Mouse (Mus musculus) kidney, postnatal 0 days (tissue): ENCODE results near the gene Gm28308. TPM values are rescaled to one million over a fixed set of nuclear protein-coding genes. Genes with fewer than 3 reads are reported as not detected.
A peak's percentile ranks its signal among the peaks of the same experiment; 100 is the strongest.

Experiments
- ATAC-seq: fragments of 200-750 bp; cut with Nextera tagmentation; replicated peaks from 2 replicates; pipeline ENCODE4 v1.8.0; 2017; ENCODE audit warnings: low read depth, moderate number of reproducible peaks, moderate TSS enrichment, moderate library complexity; ENCODE audit not compliant: low FRiP score
- DNase-seq: peaks from one replicate; pipeline ENCODE4 v3.0.0-alpha.2; 2016; ENCODE audit warnings: low spot score
- H3K27ac ChIP-seq: fragments of 300-500 bp; sonication (generic); 2 replicates; pipeline ENCODE4 v1.5.1; 2014; ENCODE audit warnings: mild to moderate bottlenecking
- H3K27me3 ChIP-seq: fragments of 300-500 bp; sonication (generic); 2 replicates; pipeline ENCODE4 v1.6.1; 2014; ENCODE audit warnings: low read length, mixed read lengths; ENCODE audit not compliant: insufficient read depth
- H3K36me3 ChIP-seq: fragments of 300-500 bp; sonication (generic); 2 replicates; pipeline ENCODE4 v1.6.1; 2014; ENCODE audit warnings: low read length, mixed read lengths; ENCODE audit not compliant: insufficient read depth
- H3K4me1 ChIP-seq: fragments of 300-500 bp; sonication (generic); replicated peaks from 2 replicates; pipeline ENCODE4 v1.6.1; 2014; ENCODE audit warnings: antibody characterized with exemption, low read length, mixed read lengths; ENCODE audit not compliant: insufficient read depth
- H3K4me2 ChIP-seq: fragments of 300-500 bp; sonication (generic); 2 replicates; pipeline ENCODE4 v1.6.1; 2014; ENCODE audit warnings: mild to moderate bottlenecking, low read length, moderate library complexity, mixed read lengths
- H3K4me3 ChIP-seq: fragments of 300-500 bp; sonication (generic); replicated peaks from 2 replicates; pipeline ENCODE4 v1.5.1; 2014; ENCODE audit warnings: low read depth, low read length
- H3K9ac ChIP-seq: fragments of 300-500 bp; sonication (generic); 2 replicates; pipeline ENCODE4 v1.6.1; 2014; ENCODE audit warnings: low read depth, low read length
- H3K9me3 ChIP-seq: fragments of 300-500 bp; sonication (generic); replicated peaks from 2 replicates; pipeline ENCODE4 v1.6.1; 2016; ENCODE audit warnings: low read length, inconsistent platforms, mixed read lengths
- CTCF ChIP-seq: IDR thresholded peaks from 2 replicates; pipeline ENCODE4 v1.5.1; 2016; ENCODE audit warnings: antibody characterized with exemption, low read depth, mild to moderate bottlenecking, moderate library complexity
- WGBS: fragments of 180-500 bp; shearing (Covaris S2); extraction: QIAGEN DNeasy Blood & Tissue Kit; methylation state at CpG from one replicate; pipeline ENCODE4 v1.1.7; 2014; 5-methylcytosine and 5-hydroxymethylcytosine counted together
- polyA plus RNA-seq: library from polyadenylated mRNA; unstranded; fragments of >200 nt; fragmentation: Nextera tagmentation; extraction: Ambion mirVana; gene quantifications from 2 replicates; pipeline ENCODE4 v1.2.1, GENCODE M21; 2015

The Gm28308 gene
- polyA plus RNA-seq, 1 experiment from 2014 or later = 2.1 TPM

DNA sequence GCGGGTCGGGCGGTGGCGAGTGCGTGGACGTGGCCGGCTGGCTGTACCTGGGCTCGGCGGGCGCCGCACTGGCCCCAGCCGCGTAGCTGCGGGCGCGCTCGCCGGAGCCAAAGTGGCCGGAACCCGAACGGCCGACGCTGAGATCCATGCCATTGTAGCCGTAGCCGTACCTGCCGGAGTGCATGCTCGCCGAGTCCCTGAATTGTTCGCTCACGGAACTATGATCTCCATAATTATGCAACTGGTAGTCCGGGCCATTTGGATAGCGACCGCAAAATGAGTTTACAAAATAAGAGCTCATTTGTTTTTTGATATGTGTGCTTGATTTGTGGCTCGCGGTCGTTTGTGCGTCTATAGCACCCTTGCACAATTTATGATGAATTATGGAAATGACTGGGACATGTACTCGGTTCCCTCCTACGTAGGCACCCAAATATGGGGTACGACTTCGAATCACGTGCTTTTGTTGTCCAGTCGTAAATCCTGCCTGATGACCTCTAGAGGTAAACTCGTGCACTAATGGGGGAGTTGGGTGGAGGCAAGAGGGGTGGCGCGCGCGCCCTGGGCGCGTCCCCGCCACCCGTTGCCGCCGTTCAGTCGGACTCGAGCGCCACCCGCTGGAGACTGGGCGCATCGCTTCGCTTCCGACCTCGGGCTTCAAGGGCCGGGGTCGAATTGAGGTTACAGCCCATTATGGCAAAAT, 8.9 kb downstream of the Gm28308 start, which contains the start of gene Hoxa5:
Hoxa5 (minus strand) TSS at position 538 of the 703 bp plus-strand sequence.
- no peaks in the 10 kb centered on the region for H3K9me3 ChIP-seq
- H3K9ac ChIP-seq = peak within 1 kb of the TSS; percentile 76
- peak; percentile 74 for ATAC-seq
- H3K4me3 ChIP-seq = peak within 1 kb of the TSS; percentile 59
- H3K27ac ChIP-seq = peak within 1 kb of the TSS; percentile 74
- H3K4me2 ChIP-seq = peak within 1 kb of the TSS; percentile 89
- peak; percentile 89 for TF ChIP-seq CTCF
- H3K4me1 ChIP-seq = peaks cover 32% of the 10 kb centered on the region
- WGBS = 3% methylated on average over 65 of the region's 65 CpGs
- 0 out of 2 replicates have a peak, but pooled peaks cover 7% of the 10 kb centered on the region for H3K36me3 ChIP-seq
- no peaks in the 10 kb centered on the region for H3K27me3 ChIP-seq
- DNase-seq = peak; percentile 98

- Histone ChIP-seq H3K36me3 (0 out of 2 replicates have a peak, but pooled peaks cover 10% of the 10 kb centered on the region), H3K4me3 (peak overlapping the region; percentile 59), H3K4me2 (peak overlapping the region; percentile 89), H3K9me3 (no peaks in the 10 kb centered on the region), H3K4me1 (peaks cover 32% of the 10 kb centered on the region), H3K27ac (peak overlapping the region; percentile 74), H3K9ac (peak overlapping the region; percentile 76), H3K27me3 (no peaks in the 10 kb centered on the region)
- 0 out of 2 replicates have a peak, but pooled peaks have one; percentile 1 for TF ChIP-seq CTCF
- WGBS = 6% methylated on average over 44 of the region's 46 CpGs
- DNase-seq = no peak
- peak; percentile 6; the same call in 1 of the 2 replicates for ATAC-seq
These were observed 9.6 kb downstream of the Gm28308 start for GRCm38 (mm10) chr6:52203371-52204049.

GRCm38 (mm10) chr6:52203121-52203370, 10.1 kb downstream of the Gm28308 start:
- no peak for ATAC-seq
- peak overlapping the region; percentile 76 for H3K9ac ChIP-seq
- 13% methylated on average over 10 of the region's 10 CpGs for WGBS
- H3K9me3 ChIP-seq = no peaks in the 10 kb centered on the region
- TF ChIP-seq CTCF = peak; percentile 18; the same call in 1 of the 2 replicates
- H3K27ac ChIP-seq = peak overlapping the region; percentile 74
- H3K36me3 ChIP-seq = 0 out of 2 replicates have a peak, but pooled peaks cover 11% of the 10 kb centered on the region
- no peaks in the 10 kb centered on the region for H3K27me3 ChIP-seq
- H3K4me3 ChIP-seq = peak overlapping the region; percentile 59
- H3K4me2 ChIP-seq = peak overlapping the region; percentile 89
- peak; percentile 83 for DNase-seq
- H3K4me1 ChIP-seq = peaks cover 30% of the 10 kb centered on the region

- ATAC-seq (no peak), DNase-seq (no peak)
- Histone ChIP-seq H3K9me3 (no peaks in the 10 kb centered on the region), H3K27ac (peak overlapping the region; percentile 74), H3K4me2 (peak overlapping the region; percentile 89), H3K36me3 (0 out of 2 replicates have a peak, but pooled peaks cover 11% of the 10 kb centered on the region), H3K27me3 (no peaks in the 10 kb centered on the region), H3K9ac (peak overlapping the region; percentile 76), H3K4me1 (peaks cover 31% of the 10 kb centered on the region), H3K4me3 (peak overlapping the region; percentile 59)
- 25% methylated on average over 22 of the region's 22 CpGs for WGBS
- no peak for TF ChIP-seq CTCF
These were observed 10.6 kb downstream of the Gm28308 start for GRCm38 (mm10) chr6:52202362-52203120.

- no peak overlapping the region for H3K27ac ChIP-seq
- 56% methylated on average over 1 of the region's 1 CpGs for WGBS
- ATAC-seq (no peak), DNase-seq (no peak)
- H3K4me3 ChIP-seq = no peak overlapping the region; the same call in 1 of the 2 replicates
- peaks cover 24% of the 10 kb centered on the region for H3K4me1 ChIP-seq
- H3K9me3 ChIP-seq = no peaks in the 10 kb centered on the region
- H3K4me2 ChIP-seq = peak overlapping the region; percentile 0; the same call in 1 of the 2 replicates
- no peaks in the 10 kb centered on the region for H3K27me3 ChIP-seq
- H3K36me3 ChIP-seq = 0 out of 2 replicates have a peak, but pooled peaks cover 11% of the 10 kb centered on the region
- H3K9ac ChIP-seq = no peak overlapping the region
- TF ChIP-seq CTCF = no peak
These were observed 11.9 kb downstream of the Gm28308 start for GRCm38 (mm10) chr6:52201269-52201668.
